Mouse (Mus musculus) CD8-positive naive resting alpha-beta T cell, adult 2 months (primary cell): Measurements from ENCODE around the gene Rgs9bp.

Source experiments
- DNase-seq, 2 experiments: peaks; one replicate each; pipeline ENCODE4 v3.0.0; 2022; ENCODE audit warnings: low read depth in 2 of 2, low spot score in 2 of 2

Rgs9bp gene

GRCm38 (mm10) chr7:35585191-35586054, at the start of gene Rgs9bp:
Gene Rgs9bp, minus strand, starts transcription at chr7:35585582.
- DNase-seq, result peak; percentile 27 to 43

GRCm38 (mm10) chr7:35628496-35628895, 43.1 kb upstream of the Rgs9bp start:
- DNase-seq, result peak; percentile 35 to 40

GRCm38 (mm10) chr7:35627371-35627770, 42.0 kb upstream of the Rgs9bp start:
- DNase-seq, result no peak

GRCm38 (mm10) chr7:35626038-35626437, 40.7 kb upstream of the Rgs9bp start:
- no peak for DNase-seq

- DNase-seq, result no peak
Observed at GRCm38 (mm10) chr7:35622626-35623025, 37.2 kb upstream of the Rgs9bp start.

GRCm38 (mm10) chr7:35617513-35617912, 32.1 kb upstream of the Rgs9bp start:
- DNase-seq, result no peak

GRCm38 (mm10) chr7:35609245-35609644, 23.9 kb upstream of the Rgs9bp start:
- no peak for DNase-seq

- no peak for DNase-seq
Observed at GRCm38 (mm10) chr7:35606816-35607215, 21.4 kb upstream of the Rgs9bp start.

GRCm38 (mm10) chr7:35602766-35603165, 17.4 kb upstream of the Rgs9bp start:
- DNase-seq, result no peak

GRCm38 (mm10) chr7:35601106-35601505, 15.7 kb upstream of the Rgs9bp start:
- no peak for DNase-seq

- DNase-seq, result no peak
Observed at GRCm38 (mm10) chr7:35600031-35600430, 14.6 kb upstream of the Rgs9bp start.

- no peak for DNase-seq
Observed at GRCm38 (mm10) chr7:35599492-35599891, 14.1 kb upstream of the Rgs9bp start.

GRCm38 (mm10) chr7:35594311-35594710, 8.9 kb upstream of the Rgs9bp start:
- no peak for DNase-seq

- DNase-seq, result no peak
Observed at GRCm38 (mm10) chr7:35590731-35591191, 5.4 kb upstream of the Rgs9bp start.

- no peak for DNase-seq
Observed at GRCm38 (mm10) chr7:35589485-35589884, 4.1 kb upstream of the Rgs9bp start.

- no peak for DNase-seq
Observed at GRCm38 (mm10) chr7:35588680-35589428, 3.5 kb upstream of the Rgs9bp start.

GRCm38 (mm10) chr7:35587728-35588127, 2.3 kb upstream of the Rgs9bp start:
- no peak for DNase-seq

GRCm38 (mm10) chr7:35586906-35587445, 1.6 kb upstream of the Rgs9bp start:
- DNase-seq, result no peak

GRCm38 (mm10) chr7:35586055-35586905, 898 bp upstream of the Rgs9bp start, which contains the start of gene Ankrd27:
Gene Ankrd27, plus strand, starts transcription at chr7:35586244.
- DNase-seq, result peak; percentile 88 to 93

- DNase-seq, result peak; percentile 29 to 43
Observed at GRCm38 (mm10) chr7:35584786-35585190, 594 bp downstream of the Rgs9bp start.
